Mouse (Mus musculus) heart, adult 8-10 months (tissue): ENCODE data around the gene 1700067K01Rik. TPM values are rescaled to one million over a fixed set of nuclear protein-coding genes. Genes with fewer than 3 reads are reported as not detected.

Experiments used
- DNase-seq: peaks from one replicate; pipeline ENCODE4 v3.0.0; 2022; ENCODE audit warnings: low spot score
- total RNA-seq, 4 experiments: library from RNA; stranded (reverse); gene quantifications; 2 replicates each; pipeline ENCODE4 v1.2.4; 2022

Gene 1700067K01Rik
- under 1 TPM in 3 of 4 experiments, not detected in 1; 0.25 to 0.50 (median 0.33) TPM for total RNA-seq

- no peak for DNase-seq
Observed at GRCm38 (mm10) chr8:84001281-84002000, at the start of gene 1700067K01Rik. Gene 1700067K01Rik, plus strand, starts transcription at chr8:84001502.

- no peak for DNase-seq
Observed at GRCm38 (mm10) chr8:83954749-83955105, 46.6 kb upstream of the 1700067K01Rik start.

DNA sequence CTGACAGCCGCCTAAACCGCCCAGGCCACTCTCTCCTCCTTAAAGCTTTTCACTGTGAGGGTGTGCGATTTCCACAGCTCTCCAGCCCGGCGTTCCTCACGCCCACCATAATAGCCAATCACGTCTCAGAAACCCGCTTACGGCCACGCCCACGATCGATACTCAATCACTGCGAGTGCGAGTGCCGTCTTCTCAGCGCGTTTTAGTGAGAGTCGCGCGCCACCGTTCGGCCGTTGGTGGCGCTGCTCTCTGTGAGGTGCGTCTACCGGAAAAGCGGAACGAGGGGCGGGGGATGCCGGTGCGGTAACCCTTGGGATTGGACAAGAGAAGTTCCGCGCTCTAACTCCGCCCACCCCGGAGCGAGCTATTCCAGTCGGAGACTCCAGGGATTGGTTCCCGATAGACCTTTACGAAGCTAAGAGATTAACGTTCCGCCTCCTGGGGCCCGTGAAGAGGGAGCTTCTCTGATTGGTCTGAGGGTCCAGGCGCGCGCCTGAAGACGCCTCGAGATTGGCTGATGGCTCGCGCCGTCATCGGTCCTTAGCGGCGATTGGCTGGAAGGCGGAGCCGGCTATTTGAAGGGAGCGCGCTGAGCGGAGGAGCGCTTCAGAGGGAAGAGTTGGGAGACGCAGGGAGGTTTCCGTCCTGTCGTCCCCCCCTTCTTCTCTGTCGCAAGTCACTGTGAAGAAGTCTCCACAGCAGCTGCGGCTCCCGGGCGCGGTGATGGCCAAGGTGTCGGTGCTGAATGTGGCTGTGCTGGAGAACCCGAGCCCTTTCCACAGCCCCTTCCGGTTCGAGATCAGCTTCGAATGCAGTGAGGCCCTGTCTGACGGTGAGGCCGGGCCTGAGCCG, 46.0 kb upstream of the 1700067K01Rik start, which contains the start of the genes Gm10644 and Asf1b:
TSS of gene Gm10644 (minus strand) at position 100 of the 852 bp plus-strand sequence.
TSS of gene Asf1b (plus strand) at position 402 of the 852 bp plus-strand sequence.
- peak; percentile 98 for DNase-seq

GRCm38 (mm10) chr8:83955958-83956218, 45.4 kb upstream of the 1700067K01Rik start:
- DNase-seq = no peak

DNA sequence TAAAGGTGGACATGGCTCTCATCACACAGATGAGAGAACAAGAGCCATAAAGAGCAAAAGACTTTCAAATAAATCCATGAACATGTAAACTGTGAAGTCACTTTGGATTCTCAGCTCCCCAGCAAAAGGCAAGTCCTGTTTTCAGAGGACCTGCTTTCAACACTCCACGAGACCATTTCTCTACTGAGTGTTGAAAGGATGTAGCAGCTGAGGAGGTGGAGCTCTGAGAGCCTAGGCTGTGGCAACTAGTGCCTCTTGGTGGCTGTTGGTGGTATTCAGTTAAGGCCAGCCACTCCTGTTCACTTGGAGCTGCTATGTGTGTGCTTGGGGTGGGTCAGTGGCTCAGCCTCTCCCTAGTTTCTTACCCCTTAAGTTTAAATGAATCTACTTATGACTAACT, 44.5 kb upstream of the 1700067K01Rik start:
- no peak for DNase-seq

- peak; percentile 65 for DNase-seq
Observed at GRCm38 (mm10) chr8:83964015-83964765, 37.1 kb upstream of the 1700067K01Rik start.

DNA sequence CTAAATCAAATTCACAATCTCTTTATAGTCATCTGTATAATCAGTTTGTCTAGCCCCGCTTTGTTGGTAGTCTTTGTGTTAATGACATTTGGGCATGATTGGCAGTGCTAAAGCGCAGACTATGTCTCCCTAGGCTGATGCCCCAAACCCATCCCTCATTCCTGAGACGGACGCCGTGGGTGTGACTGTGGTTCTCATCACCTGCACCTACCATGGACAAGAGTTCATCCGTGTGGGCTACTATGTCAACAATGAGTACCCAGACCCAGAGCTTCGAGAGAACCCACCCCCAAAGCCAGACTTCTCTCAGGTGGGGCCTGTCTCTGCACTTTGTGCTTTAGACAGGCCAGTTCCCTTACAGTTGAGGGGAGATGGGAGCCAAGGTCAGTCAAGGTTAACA, 33.6 kb upstream of the 1700067K01Rik start:
- no peak for DNase-seq

- DNase-seq = no peak
Observed at GRCm38 (mm10) chr8:83971121-83971520, 30.2 kb upstream of the 1700067K01Rik start.

DNA sequence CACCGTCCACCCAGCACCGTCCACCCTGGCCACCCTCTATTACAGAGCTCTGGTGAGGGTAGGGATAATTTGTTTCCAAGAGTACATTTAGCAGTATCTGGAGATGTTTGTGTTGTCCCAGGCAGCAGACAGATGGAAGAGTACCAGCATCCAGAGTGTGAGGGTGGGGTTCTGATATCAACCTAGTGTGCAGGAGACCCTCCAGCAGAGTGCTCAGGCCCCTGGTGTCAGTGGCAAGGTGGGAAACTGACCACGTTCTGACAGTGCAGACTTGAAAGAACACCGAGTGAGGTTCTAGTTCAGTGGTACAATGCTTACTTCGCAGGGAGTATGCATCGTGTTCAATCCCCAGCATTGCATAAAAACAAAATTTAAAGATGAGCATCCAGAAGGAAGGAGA, 29.6 kb upstream of the 1700067K01Rik start:
- DNase-seq = no peak

- peak; percentile 99 for DNase-seq
Observed at GRCm38 (mm10) chr8:83972150-83973120, 28.9 kb upstream of the 1700067K01Rik start, which contains the start of gene Prkaca. Gene Prkaca, plus strand, starts transcription at chr8:83972993.

- no peak for DNase-seq
Observed at GRCm38 (mm10) chr8:83973161-83974031, 27.9 kb upstream of the 1700067K01Rik start.

- DNase-seq = no peak
Observed at GRCm38 (mm10) chr8:83974521-83974920, 26.8 kb upstream of the 1700067K01Rik start.

DNA sequence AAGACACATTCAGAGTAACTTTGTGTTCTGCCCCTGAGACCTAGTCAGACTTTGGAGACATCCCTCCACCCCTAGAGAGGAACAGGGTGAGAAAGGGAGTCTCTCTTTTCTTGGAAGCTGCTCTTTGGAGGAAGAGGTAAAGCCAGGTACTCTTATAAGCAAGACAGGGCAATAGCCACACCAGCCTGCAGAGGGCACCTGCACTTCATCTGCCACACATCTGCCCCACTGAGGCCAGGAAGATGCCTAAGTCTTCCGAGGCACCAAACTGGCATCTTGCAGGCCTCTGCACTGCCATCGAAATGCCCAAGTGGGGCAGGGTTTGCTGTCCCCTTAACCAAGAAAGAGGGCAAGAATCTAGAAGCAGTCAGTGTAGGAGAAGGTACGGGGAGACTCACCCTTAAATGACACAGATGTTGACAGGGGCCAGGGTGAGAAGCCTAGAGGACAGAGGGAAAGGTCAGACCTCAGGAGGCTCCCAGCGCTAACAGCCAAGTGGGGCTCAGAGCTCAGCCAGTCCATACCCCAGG, 25.1 kb upstream of the 1700067K01Rik start:
- DNase-seq = no peak

GRCm38 (mm10) chr8:83976779-83977350, 24.4 kb upstream of the 1700067K01Rik start:
- DNase-seq = no peak

DNA sequence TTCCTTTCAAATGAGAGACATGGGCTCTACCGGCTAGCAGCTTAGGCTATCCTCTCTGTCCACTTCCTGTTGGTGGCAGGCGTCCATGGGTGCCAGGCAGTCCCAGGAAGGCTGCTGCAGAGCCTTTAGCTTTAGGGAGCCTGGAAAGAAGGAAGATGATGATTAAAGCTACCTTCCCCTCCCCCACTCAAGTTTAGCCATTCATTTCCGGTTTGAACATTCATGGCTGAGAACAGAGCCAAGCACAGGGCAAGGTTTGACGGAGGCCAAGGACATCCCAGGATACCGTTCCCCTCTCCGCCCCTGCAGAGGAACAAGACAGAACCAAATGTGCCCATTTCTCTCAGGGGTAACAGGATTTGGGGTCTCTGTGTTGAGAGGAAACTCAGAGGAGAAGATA, 23.7 kb upstream of the 1700067K01Rik start:
- no peak for DNase-seq

DNA sequence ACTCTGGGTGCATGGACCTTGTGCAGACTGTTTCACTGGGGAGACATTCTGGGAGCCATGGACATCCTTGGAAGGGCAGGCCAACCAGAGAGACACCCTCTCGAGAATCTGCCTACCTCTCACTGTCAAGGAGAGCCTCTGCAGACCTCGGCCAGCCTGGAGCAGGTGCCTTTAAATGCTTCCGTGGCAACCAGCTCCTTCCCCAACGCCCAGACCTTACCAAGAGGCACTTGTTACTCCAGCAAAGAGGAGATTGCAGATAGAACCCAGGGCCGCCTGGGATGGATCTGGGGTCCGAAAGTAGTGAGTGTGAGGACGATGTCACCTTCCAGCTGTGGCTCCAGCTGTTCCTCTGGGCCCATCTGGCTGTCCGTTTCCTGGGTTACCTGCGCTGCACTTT, 23.1 kb upstream of the 1700067K01Rik start:
- no peak for DNase-seq

DNA sequence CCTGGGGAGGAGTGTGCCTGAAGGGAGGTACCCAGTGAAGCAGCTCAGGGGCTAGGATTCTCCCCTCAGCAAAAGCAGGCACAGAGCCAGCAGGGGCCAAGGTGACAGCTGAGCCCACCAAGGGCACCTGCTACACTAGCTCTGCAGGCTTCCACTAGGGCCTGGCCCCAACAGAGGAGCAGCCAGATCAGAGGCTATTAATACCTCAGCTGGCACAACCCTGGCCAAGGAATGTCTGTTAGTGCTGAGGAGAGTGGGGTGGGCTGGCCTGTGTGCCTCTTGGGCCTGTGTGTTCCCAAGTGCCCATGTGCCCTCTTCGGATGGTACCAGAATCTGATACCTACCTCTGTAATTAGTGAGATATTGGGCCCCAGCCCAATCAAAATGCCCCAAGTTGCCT, 21.1 kb upstream of the 1700067K01Rik start:
- DNase-seq = peak; percentile 58

DNA sequence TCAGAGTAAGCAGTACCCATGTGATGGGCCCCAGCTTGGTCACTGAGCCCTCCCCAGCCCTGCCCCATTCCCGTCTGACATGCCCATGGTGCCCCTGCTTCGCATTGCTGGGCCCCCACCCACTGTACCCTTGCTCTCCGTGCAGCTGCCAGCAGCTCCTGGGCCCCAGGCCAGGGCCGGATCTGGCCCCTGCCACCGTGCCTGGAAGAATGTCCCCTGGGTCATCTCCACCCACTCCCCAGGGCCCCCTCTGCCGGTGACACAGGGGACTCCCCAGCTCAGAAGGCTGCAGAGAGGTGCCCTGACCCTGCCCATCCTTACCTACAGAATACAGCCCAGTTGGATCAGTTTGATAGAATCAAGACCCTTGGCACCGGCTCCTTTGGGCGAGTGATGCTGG, 20.5 kb upstream of the 1700067K01Rik start:
- DNase-seq = no peak

- no peak for DNase-seq
Observed at GRCm38 (mm10) chr8:83981533-83981932, 19.8 kb upstream of the 1700067K01Rik start.
